Mouse (Mus musculus) gastrocnemius, adult 18-20 months (tissue): ENCODE data around the gene Ttc7. TPM values are rescaled to one million over a fixed set of nuclear protein-coding genes. Genes with fewer than 3 reads are reported as not detected.
A peak's percentile ranks its signal among the peaks of the same experiment; 100 is the strongest.

Source experiments
- DNase-seq: peaks from one replicate; pipeline ENCODE4 v3.0.0; 2021; ENCODE audit warnings: low spot score
- total RNA-seq, 2 experiments: library from RNA; stranded (reverse); gene quantifications; 2 replicates each; pipeline ENCODE4 v1.2.3; 2021

The Ttc7 gene
- total RNA-seq, 2 experiments from 2014 or later, result 8.6 to 10.6 TPM

DNA sequence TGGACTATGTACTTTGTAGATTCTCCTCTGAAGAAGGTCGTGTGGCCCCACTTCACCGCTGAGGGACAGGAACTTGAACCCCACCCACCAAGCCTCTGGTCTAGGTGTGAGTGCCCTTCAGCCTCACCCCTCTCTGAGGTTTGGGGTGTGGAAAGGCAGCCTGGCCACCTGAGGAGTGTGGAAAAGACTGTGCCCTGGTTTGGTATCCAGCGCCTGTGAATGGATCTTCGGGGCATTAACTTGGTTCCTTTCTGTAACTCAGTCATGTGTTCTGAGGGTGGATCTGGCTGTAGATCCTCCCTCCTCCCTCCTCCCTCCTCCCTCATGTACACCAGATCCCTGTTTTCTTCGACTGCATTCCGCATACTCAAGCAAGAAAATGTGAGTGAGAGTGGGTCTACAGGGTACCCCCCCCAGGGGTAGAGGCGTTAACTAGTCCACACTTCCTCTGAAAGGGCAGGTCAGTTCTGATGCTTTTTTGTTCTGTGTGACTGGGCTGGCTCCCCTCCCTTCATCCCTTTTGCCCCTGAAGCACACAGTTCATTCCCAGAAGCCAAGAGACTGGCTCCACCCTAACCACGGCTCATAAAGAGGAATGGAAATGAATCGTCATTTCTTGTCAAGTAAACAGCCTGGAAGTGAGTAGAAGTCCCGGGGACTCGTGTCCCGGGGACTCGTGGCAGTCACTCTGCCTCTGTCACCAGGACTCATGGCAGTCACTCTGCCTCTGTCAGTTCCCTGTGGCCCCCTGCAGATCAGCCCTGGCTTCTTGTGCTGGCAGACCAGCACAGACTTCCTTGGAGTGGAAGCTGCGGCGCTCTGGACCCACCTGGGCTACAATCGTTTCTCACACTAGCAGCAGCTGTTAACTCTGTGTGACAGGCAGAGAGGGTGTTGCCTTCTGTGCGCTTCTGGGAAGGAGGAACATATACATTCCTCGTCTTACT lies 30.5 kb downstream of the Ttc7 start:
- peak; percentile 49 for DNase-seq

DNA sequence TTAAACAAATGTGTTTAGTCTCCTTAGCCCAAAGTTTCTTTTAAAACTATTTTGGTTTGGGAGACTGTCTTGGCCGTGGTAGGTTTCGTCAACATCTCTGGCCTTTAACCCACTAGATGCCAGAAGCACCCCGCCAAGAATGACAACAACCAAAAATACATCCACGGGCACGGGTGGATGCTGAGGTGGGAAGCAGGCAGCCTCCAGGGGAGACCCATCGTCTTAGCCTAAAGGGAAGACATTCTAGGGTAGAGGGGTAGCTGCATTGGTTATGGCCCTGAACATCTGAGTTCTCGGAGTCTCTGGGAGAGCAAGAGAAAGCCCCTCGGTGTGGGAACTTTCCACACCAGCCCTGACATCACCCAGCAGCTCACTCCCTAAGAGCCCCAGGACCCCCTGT lies 31.4 kb downstream of the Ttc7 start:
- no peak for DNase-seq

DNA sequence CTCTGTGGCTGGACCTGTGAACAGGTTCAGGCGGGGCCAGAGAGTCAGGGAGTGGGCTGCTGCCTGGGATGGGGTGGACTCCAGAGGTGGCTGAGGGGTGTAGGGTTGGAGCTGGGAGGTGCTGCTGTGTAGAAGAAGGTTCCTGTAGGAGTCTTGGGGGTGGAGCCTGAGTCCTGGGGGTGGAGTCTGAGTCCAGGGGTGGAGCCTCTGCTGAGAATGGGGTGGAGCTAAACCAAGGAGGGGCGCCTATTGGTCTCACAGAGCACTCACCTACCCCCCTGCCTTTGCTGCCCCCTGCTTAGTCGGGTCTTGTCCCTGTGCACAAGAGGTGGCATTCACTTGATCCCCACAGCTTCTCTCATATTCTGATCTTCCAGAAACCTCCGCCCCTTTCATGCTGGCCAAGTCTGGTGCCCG lies 31.9 kb downstream of the Ttc7 start:
- DNase-seq, result peak; percentile 80

DNA sequence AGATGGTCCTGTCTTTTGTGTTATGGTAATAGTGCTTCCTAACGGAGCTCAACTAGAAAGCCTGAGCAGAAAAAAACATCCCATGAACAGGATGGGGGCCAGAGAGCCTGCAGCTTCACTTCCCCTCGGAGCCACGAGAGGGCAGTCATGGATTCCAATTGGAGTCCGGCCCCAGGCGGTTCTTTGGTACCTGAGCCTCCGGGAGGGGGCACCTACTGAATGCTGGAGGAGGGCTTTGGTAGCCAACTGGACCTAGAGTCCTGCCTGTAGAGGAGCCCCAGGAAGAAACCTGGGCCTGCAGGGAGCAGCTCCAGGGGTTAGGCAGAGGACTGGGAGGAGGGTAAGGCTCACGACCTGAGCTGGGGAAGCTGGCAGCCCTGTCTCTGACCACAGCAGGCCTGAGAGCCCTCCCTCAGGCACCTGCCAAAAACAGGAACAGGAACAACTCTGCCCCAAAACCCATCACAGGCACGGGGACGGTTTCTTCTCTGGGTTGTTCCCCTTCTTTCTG lies 32.4 kb downstream of the Ttc7 start:
- DNase-seq, result peak; percentile 96

DNA sequence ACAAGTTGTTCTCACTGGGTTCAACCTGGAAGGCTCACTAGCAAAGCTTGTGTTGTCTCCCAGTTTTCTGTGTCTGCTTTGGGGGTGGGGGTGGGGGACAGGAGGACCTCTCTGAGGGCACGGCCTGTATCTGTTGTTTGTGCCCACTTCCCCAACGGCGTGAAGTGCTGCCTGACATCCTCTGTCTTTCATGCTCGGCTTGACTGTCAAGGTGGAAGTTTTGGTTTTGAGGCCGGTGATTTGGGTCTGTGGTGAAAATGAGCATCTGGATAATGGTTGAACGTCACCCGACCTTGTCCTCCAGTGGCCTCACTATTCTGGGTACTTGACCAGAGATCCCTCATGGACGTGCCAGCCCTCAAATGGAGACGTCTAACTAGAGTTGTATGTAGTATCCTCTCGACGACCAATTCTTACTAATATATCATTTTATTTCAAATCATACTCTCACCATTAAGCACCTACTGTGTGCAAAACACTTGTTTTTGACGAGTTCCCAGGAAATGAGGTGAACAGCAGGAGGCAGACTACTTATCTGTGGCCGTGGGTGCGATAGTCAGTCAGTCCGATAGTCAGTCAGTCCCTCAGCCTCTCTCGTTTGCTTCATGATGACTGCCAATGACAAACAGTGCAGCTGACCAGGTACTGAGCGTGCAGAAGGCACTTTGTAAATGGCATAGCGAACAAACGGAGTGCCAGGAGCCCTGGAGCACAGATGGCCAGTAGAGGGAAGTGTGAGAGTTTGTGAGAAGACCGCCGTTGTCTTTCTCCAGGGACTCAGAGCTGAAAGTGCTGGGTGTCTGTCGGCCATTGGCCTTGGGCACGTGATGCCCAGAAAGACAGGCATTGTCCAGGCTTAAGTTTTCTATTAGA lies 33.4 kb downstream of the Ttc7 start:
- DNase-seq, result no peak

DNA sequence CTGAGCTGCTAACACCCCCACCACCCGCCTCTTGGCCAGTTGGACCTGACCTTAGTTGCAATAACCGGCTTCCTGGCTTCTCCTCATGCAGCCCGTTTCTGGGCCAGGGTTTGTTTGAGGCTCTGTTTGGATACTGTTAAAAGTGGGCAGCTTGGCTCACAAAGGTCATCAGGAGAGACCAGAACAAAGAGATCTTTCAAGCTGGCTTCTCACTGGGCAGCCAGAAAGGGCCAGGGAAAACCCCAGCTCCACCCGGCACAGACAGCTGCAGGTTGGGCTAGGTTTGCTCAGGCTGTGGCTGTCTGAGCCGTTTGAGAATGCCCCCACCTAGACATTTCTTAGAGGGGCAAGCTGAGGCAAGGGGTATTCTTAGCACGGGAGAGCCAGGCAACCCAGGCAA lies 34.6 kb downstream of the Ttc7 start:
- no peak for DNase-seq

DNA sequence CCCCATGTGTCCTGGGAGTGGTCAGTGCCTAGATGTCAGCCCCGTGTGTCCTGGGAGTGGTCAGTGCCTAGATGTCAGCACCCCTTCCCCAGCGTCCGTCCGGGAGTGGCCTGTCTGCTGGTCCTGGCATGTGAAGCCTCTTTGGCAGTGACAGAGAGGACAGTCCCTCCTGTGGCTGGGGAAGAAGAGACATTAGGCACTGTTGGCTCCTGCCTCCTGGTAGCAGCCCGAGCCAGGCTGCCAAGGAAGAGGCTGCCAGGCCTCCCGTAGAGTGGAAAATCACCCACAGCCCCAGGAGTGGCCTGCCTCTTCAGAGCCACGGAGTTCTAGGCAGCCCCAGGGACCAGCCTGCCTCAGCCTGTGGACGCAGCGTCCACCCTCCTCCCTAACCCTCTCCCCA lies 35.3 kb downstream of the Ttc7 start:
- peak; percentile 73 for DNase-seq

DNA sequence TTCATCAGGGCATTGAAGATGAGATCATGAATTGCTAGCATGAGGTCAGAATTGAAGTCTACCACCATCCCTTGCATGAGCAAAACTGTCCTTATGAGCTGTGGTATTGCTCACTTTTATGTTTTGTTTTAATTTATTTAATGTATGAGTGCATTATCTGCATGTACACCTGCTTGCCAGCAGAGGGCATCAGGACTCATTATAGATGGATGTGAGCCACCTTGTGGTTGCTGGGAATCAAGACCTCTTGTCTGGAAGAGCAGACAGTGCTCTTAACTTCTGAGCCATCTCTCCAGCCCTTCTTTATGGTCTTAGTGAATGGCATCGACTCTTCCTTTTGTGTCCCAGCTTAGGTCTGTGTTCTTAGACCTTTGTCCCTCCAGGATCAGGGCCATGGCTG lies 39.0 kb downstream of the Ttc7 start:
- DNase-seq, result no peak

DNA sequence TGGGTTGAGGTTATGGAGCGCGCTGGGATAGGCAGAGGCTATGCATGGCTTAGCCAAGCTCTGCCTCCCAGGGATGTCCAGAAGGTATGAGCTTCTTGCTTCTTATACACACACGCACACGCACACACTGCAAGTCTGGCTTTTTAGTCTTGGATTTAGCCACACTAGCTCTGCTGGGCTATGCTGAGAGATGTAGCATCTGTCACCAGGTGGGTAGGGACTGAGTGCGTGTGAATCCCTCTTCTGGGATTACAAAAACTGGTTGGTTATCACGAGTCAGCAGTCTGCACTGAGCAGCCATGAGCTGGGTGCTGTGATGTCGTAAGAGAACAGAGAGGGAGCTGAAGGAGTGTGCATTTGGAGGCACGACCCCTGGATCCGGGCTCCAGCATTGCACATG lies 40.5 kb downstream of the Ttc7 start:
- DNase-seq, result no peak

DNA sequence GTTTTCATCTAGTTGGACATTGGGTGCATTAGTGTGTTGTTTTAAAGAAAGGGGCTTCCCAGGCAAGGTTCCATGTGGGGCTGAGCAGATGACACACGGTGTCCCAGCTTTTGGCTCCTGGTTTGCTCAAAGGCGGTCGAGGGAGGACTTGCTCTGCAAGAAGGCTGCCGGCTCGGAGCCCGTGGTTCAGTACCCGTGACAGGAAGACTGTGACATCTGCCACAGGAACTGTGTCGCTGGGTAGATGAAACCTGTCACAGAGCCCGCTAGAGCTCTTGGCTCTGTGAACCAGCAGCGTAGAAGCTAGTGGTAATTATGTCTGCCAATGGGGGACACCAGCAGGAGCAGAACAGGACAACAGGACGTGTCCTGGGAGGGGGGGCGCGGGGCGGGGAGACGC lies 42.8 kb downstream of the Ttc7 start:
- no peak for DNase-seq

DNA sequence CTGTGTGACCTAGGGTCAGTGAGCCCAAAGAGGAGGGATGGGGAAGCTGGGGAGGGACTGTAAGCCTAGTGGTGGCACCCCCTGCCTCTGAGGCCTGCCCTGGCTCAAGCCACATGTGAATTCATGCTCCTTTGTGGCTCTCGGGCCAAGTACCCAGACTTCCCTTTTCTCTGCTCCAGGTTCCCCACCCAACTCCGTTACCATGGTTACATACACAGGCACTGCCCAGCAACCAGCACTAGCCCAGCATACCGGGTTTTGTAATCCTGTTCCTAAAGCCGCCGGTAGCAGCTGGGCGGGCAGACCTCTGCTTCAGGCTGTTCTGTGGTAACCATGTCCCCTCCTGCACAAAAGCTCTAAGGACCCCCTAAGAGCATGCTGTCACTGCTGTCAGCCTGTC lies 44.3 kb downstream of the Ttc7 start:
- DNase-seq, result peak; percentile 52

DNA sequence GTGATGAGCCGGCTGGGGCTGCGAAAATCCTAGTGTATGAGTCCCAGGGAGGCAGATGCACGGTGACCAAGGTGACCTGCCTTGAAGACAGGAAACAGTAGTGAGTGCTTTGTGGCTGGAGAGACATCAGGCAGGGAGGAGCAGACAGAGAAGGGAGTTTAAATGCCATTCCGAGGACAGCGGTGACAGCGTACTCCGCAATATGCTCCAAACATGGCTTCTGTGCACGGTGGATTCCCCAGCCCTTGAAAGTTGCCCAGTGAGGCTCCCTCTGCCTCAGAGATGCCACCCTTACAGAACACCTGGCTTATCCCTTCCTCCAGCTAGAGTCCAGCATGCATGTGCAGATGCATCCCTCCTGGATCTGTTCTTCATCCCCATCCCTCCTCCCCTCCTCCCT lies 45.0 kb downstream of the Ttc7 start:
- DNase-seq, result no peak

DNA sequence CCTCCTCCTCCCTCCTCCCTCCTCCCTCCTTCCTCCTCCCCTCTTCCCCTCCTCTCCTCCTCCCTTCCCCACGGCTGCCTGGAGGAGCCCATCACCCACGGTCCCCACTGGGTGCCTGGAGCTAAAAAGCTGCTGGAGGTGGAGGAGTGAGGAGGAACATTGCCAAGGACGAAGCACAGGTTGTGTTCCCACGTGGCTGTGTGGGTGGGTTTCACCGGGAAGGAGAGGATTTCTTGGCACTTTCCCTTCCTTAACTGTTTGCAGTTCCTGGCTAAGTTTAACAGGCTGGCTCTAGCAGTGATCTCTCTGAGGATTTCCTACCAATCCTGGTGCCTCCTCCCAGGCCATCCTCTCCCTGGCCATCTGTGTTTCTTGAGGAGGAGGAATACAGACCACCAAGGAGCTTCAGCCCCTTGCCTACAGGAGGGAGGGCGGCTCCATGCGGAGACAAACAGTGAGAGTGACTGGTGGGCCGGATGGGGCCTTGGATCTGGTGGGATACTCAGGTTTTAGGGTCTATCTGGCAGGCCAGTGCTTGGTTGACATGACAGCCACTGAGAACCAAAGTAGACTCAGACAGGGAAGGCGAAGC lies 45.6 kb downstream of the Ttc7 start:
- no peak for DNase-seq

DNA sequence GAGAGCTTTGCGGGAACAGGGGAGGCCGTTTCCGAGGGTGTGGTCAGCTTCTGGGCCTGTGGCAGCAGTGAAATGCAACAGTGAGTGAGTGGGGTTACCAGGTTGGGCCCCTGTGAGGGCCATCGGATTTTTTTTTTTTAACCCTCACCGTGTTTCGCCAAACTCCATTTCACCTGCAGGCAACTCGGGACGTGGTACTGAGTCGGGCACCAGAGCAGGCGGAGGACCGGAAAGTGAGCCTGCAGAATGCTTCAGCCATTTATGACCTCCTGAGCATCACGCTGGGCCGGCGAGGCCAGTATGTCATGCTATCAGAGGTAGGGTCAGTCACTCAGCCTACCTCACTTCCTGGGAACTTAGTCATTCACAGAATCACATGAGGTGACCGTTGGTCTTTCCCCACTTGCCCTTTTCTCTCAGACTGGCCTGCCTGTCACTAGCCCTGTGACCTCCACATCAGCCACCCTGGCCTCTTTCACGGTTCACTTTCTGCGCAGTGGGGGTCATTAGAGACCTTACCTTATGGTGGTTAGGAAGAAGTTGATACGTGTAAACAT lies 46.5 kb downstream of the Ttc7 start:
- DNase-seq, result no peak

DNA sequence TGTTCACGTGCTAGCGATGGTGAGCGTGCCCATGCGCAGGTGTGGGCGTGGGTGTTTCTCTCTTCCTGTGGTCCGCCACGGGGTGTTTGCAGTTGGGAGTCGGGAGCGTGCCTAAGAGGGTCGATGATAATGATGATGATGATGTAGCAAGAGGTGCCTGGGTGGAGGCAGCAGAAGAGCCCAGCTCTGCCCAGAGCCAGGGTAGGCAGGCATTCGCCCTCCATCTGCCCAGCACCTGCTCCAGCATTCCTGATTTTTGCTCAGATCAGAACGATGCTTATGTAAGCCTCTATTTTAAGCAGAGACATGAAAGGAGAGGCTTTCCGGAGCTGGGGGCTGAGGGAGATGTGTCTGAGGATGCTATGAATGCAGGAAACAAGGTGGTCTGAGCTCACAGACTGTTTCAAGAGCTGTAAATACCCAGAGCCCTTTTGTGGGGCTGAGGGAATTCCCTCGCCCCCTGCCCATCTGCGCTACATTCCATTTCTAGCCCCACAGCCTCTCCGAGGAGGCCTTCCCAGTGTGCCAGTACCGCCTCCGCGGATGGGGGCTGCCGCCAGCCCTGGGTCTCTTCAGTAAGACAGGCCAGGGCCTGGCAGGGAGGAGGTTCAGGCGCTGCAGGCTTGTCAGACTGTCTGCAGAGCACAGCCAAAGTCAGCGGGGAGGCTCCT lies 47.7 kb downstream of the Ttc7 start:
- no peak for DNase-seq

DNA sequence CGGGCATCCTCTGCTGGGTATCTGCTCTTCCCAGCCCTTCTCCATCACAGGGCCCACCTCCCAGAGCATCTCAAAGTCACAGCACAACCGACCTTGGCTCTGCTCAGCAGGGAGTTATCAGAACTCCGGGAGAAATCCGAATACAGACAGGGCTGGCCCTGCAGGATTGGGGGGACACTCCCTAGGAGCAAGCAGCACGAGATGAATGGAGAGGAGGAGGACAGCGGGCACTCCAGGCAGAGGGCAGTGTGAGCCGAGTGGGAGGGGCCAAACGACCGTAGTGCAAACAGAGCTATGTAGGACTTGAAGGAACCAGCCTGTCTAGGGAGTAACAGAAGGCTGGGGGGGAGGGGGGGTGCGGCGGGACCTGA lies 48.2 kb downstream of the Ttc7 start:
- no peak for DNase-seq

DNA sequence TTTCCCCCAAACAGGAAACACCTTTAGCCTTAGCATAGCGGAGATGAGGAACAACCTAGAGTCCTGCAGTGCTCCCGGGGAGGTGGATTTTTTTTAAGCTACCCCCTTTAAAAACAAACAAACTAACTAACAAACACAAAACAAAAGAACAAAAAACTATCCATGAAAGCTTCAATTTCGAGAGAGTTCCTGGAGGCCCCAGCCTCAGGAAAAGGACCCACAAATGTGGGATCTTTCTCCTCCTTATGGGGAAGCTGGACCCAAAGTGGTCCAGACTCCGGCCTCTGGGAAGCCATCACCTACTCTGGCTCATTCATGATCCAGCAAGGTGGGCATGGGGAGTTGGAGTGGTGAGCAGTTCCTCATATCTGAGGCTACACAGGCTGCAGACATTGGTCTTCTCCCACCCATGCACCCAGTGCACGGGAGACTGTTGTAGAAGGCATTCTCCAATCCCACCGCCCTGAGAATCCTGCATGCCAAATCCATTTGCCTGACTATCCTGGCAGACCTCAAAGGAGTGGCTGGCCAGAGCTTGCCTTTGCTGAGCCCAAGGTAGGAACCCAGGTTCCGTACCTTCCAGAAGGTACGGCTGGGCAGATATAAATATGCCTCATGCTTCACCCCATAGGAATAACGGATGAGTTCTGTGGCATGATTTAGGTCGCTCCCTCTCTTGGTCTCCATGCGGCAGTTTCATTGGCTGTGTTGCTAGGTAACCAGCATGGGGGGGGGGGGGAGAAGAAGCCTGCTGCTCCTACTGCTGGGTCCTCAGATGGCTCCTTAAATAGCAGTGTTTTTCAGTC lies 48.9 kb downstream of the Ttc7 start:
- no peak for DNase-seq

DNA sequence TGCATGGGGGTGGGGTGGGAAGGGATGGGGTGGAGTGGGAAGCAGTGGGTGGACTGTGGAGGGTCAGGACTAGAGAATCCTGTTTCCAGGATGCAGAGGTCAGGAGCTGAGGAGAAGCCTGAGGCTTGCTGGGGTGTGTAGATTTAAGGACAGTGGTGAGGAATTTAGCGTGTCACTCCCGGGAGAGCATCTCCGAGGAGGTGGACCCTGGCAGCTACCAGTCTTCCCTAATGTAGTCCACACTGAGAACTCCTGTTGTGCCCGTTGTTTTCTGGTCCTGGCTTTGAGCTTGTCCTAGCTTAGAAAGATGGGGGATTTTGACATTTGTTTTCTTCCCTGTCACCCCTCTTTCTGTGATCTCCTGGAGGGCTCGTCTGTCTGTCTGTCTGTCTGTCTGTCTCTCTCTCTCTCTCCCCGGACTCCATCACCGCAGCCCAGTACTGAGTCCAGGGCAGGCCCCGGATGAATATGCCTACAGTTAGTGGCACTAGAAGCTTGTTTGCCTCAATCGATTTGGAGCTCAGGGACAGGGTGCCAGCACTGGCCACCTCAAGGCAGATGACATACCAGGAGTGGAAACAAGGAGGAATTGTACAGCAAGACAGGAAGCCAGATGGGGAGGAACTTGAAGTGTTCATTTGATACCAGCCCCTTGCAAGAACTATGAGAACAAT lies 49.6 kb downstream of the Ttc7 start:
- DNase-seq, result no peak

DNA sequence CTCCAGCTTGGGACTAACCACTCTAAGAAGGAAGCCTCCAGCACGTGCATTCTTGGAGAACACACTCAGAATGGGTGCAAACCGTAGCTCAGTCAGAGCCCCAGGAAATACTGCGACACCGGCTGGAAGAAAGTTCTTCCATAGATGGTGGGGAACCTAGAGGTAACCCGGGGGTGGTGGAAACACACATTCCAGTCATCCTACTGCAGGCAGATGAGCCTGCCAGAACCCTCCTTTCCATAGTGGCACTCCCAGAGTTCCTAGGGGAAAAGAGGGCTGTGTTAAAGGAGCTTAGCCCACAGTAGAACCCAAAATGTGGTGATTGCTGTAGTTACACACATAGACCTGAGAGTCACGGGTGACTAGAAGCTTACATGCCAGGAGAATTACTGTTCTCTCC lies 50.2 kb downstream of the Ttc7 start:
- no peak for DNase-seq

DNA sequence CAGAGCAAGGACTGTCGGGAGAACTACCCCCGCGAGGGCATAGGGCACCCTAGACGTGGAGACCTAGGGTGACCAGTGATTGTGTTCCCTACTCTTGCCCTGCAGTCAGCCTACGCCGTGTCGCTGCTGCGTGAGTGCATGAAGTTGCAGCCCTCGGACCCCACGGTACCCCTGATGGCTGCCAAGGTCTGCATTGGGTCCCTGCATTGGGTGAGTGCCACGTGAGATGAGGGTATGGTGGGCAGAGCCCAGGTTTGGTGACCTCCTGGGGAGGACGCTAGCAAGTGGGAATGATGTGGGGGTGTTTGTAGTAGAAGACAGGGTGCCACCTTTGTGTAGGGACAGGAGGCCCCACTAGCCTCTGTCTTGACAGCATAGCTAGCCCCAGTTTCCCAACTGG lies 51.5 kb downstream of the Ttc7 start:
- DNase-seq, result no peak
